Mouse (Mus musculus) urinary bladder, postnatal 25 days (tissue): ENCODE data around the gene Hecw2.

ENCODE experiments used
- DNase-seq: peaks from one replicate; pipeline ENCODE4 v3.0.0; 2022; ENCODE audit warnings: low spot score

Hecw2 gene

GRCm38 (mm10) chr1:53830286-53830685 is 364.7 kb downstream of the Hecw2 start:
- DNase-seq, result no peak

- no peak for DNase-seq
These were observed 365.9 kb downstream of the Hecw2 start for GRCm38 (mm10) chr1:53829089-53829488.

GRCm38 (mm10) chr1:53824446-53825337 is 370.3 kb downstream of the Hecw2 start:
- DNase-seq, result no peak

- no peak for DNase-seq
These were observed 371.1 kb downstream of the Hecw2 start for GRCm38 (mm10) chr1:53823687-53824445.

GRCm38 (mm10) chr1:53821983-53822382 is 373.0 kb downstream of the Hecw2 start:
- no peak for DNase-seq

- no peak for DNase-seq
These were observed 374.8 kb downstream of the Hecw2 start for GRCm38 (mm10) chr1:53820041-53820632.

- DNase-seq, result no peak
These were observed 376.7 kb downstream of the Hecw2 start for GRCm38 (mm10) chr1:53818072-53818862.

GRCm38 (mm10) chr1:53816353-53816752 is 378.6 kb downstream of the Hecw2 start:
- DNase-seq, result no peak

- no peak for DNase-seq
These were observed 380.8 kb downstream of the Hecw2 start for GRCm38 (mm10) chr1:53814077-53814705.

GRCm38 (mm10) chr1:53811919-53812318 is 383.0 kb downstream of the Hecw2 start:
- DNase-seq, result no peak

- DNase-seq, result no peak
These were observed 386.7 kb downstream of the Hecw2 start for GRCm38 (mm10) chr1:53808229-53808628.

- no peak for DNase-seq
These were observed 397.2 kb downstream of the Hecw2 start for GRCm38 (mm10) chr1:53797811-53798210.

GRCm38 (mm10) chr1:53797074-53797473 is 397.9 kb downstream of the Hecw2 start:
- no peak for DNase-seq

- DNase-seq, result no peak
These were observed 398.7 kb downstream of the Hecw2 start for GRCm38 (mm10) chr1:53796271-53796670.

- no peak for DNase-seq
These were observed 399.4 kb downstream of the Hecw2 start for GRCm38 (mm10) chr1:53795591-53795990.

GRCm38 (mm10) chr1:53795081-53795480 is 399.9 kb downstream of the Hecw2 start:
- DNase-seq, result no peak

- no peak for DNase-seq
These were observed 400.7 kb downstream of the Hecw2 start for GRCm38 (mm10) chr1:53794279-53794678.

GRCm38 (mm10) chr1:53791343-53791742 is 403.6 kb downstream of the Hecw2 start:
- DNase-seq, result no peak

- peak; percentile 89 for DNase-seq
These were observed 410.1 kb downstream of the Hecw2 start, which contains the start of gene Stk17b for GRCm38 (mm10) chr1:53784721-53785418. Gene Stk17b, minus strand, starts transcription at chr1:53785224.

- no peak for DNase-seq
These were observed 410.7 kb downstream of the Hecw2 start for GRCm38 (mm10) chr1:53784291-53784720.

GRCm38 (mm10) chr1:53782956-53783355 is 412.0 kb downstream of the Hecw2 start:
- DNase-seq, result no peak
